Mouse (Mus musculus) lung, postnatal 0 days (tissue): Measurements from ENCODE around the gene Gpc6.

ENCODE experiments used
- CTCF ChIP-seq: IDR thresholded peaks from 2 replicates; pipeline ENCODE4 v1.5.1; 2016; ENCODE audit warnings: antibody characterized with exemption, mild to moderate bottlenecking
- EP300 ChIP-seq: IDR thresholded peaks from 2 replicates; pipeline ENCODE4 v1.6.1; 2016; ENCODE audit warnings: antibody characterized with exemption, mild to moderate bottlenecking, control low read depth

GRCm38 (mm10) chr14:117061078-117061477 is 136.0 kb downstream of the Gpc6 start:
- no peak for TF ChIP-seq CTCF
- no peak for TF ChIP-seq EP300
